Mouse (Mus musculus) MEL (cell line): Measurements from ENCODE around the gene Tmem59l. TPM values are rescaled to one million over a fixed set of nuclear protein-coding genes. Genes with fewer than 3 reads are reported as not detected.

ENCODE experiments used
- DNase-seq: peaks from one replicate; pipeline ENCODE4 v3.0.0; 2011; ENCODE audit warnings: low read depth, low spot score
- H3K27ac ChIP-seq: 2 replicates; pipeline ENCODE4 v1.5.1; 2012; ENCODE audit warnings: low read depth, mild to moderate bottlenecking, control low read depth, low read length, moderate library complexity; ENCODE audit not compliant: control insufficient read depth
- H3K27me3 ChIP-seq, 2 experiments: fragments of 150-350 bp in 1 of 2; sonication (generic) in 1 of 2; 2 replicates each; pipeline ENCODE4 v1.6.1; 2012; ENCODE audit warnings: low read length in 2 of 2, mild to moderate bottlenecking in 2 of 2, improper control_type of control experiment in 1 of 2, moderate library complexity in 1 of 2; ENCODE audit not compliant: insufficient read depth in 2 of 2, control insufficient read depth in 1 of 2
- H3K36me3 ChIP-seq, 2 experiments: 2 replicates each; pipeline ENCODE4 v1.6.1; 2012 to 2014; ENCODE audit warnings: low read length in 2 of 2, improper control_type of control experiment in 1 of 2, inconsistent platforms in 1 of 2, mild to moderate bottlenecking in 1 of 2; ENCODE audit not compliant: insufficient read depth in 2 of 2, control insufficient read depth in 1 of 2
- H3K4me1 ChIP-seq, 2 experiments: fragments of 150-350 bp in 1 of 2; sonication (generic) in 1 of 2; 2 replicates each; pipeline ENCODE4 v1.6.1; 2012; ENCODE audit warnings: low read length in 2 of 2, improper control_type of control experiment in 1 of 2, mild to moderate bottlenecking in 1 of 2; ENCODE audit not compliant: insufficient read depth in 2 of 2, control insufficient read depth in 1 of 2
- H3K4me3 ChIP-seq, 2 experiments: fragments of 150-350 bp in 1 of 2; sonication (generic) in 1 of 2; 2 replicates each; pipeline ENCODE4 v1.5.1; 2012; ENCODE audit warnings: low read depth in 2 of 2, low read length in 2 of 2, mild to moderate bottlenecking in 2 of 2, moderate library complexity in 2 of 2, control low read depth in 1 of 2, improper control_type of control experiment in 1 of 2; ENCODE audit not compliant: control insufficient read depth in 1 of 2, insufficient read depth in 1 of 2
- H3K79me2 ChIP-seq: 2 replicates; pipeline ENCODE4 v1.6.1; 2012; ENCODE audit warnings: mild to moderate bottlenecking, low read length, moderate library complexity; ENCODE audit not compliant: control insufficient read depth, poor library complexity, insufficient read depth
- H3K9ac ChIP-seq: 2 replicates; pipeline ENCODE4 v1.6.1; 2012; ENCODE audit warnings: low read depth, mild to moderate bottlenecking, control low read depth, low read length, moderate library complexity; ENCODE audit not compliant: control insufficient read depth, poor library complexity, severe bottlenecking
- H3K9me3 ChIP-seq: fragments of 150-350 bp; sonication (generic); replicated peaks from 2 replicates; pipeline ENCODE4 v1.6.1; 2012; ENCODE audit warnings: mild to moderate bottlenecking, low read length, improper control_type of control experiment, moderate library complexity; ENCODE audit not compliant: insufficient read depth
- BHLHE40 ChIP-seq: IDR thresholded peaks from 2 replicates; pipeline ENCODE4 v1.6.1; 2012; ENCODE audit warnings: low read depth, mild to moderate bottlenecking, inconsistent platforms, low read length, improper control_type of control experiment, borderline replicate concordance
- CHD2 ChIP-seq: IDR thresholded peaks from 2 replicates; pipeline ENCODE4 v1.6.1; 2011; ENCODE audit warnings: low read length, improper control_type of control experiment
- KAT2A ChIP-seq: conservative IDR thresholded peaks from 2 replicates; pipeline ENCODE4 v1.6.1; 2012; ENCODE audit warnings: low read depth, low read length, improper control_type of control experiment, inconsistent platforms
- MAFK ChIP-seq: IDR thresholded peaks from 2 replicates; pipeline ENCODE4 v1.6.1; 2011; ENCODE audit warnings: low read depth, mild to moderate bottlenecking, low read length, improper control_type of control experiment, borderline replicate concordance
- MAX ChIP-seq: IDR thresholded peaks from 2 replicates; pipeline ENCODE4 v1.6.1; 2011; ENCODE audit warnings: low read length, improper control_type of control experiment
- MXI1 ChIP-seq: IDR thresholded peaks from 2 replicates; pipeline ENCODE4 v1.6.1; 2011; ENCODE audit warnings: mild to moderate bottlenecking, low read depth, low read length, improper control_type of control experiment
- MYC ChIP-seq: IDR thresholded peaks from 2 replicates; pipeline ENCODE4 v1.6.1; 2011; ENCODE audit warnings: low read depth, mild to moderate bottlenecking, low read length, improper control_type of control experiment, moderate library complexity
- NELFE ChIP-seq: IDR thresholded peaks from 2 replicates; pipeline ENCODE4 v1.6.1; 2011; ENCODE audit warnings: low read depth, low read length, improper control_type of control experiment
- NRF1 ChIP-seq: IDR thresholded peaks from 2 replicates; pipeline ENCODE4 v1.6.1; 2014; ENCODE audit warnings: low read depth, mild to moderate bottlenecking, inconsistent platforms, low read length, improper control_type of control experiment, moderate library complexity; ENCODE audit not compliant: poor library complexity, insufficient read depth, severe bottlenecking
- POLR2A ChIP-seq, 2 experiments: IDR thresholded peaks; 2 replicates each; pipeline ENCODE4 v1.6.1; 2011 to 2012; ENCODE audit warnings: low read length in 2 of 2, mild to moderate bottlenecking in 2 of 2, control low read depth in 1 of 2, improper control_type of control experiment in 1 of 2, low read depth in 1 of 2, moderate library complexity in 1 of 2; ENCODE audit not compliant: control insufficient read depth in 1 of 2, insufficient read depth in 1 of 2, poor library complexity in 1 of 2
- POLR2AphosphoS2 ChIP-seq: IDR thresholded peaks from 2 replicates; pipeline ENCODE4 v1.6.1; 2011; ENCODE audit warnings: low read length, improper control_type of control experiment
- RAD21 ChIP-seq: IDR thresholded peaks from 2 replicates; pipeline ENCODE4 v1.6.1; 2011; ENCODE audit warnings: mild to moderate bottlenecking, low read depth, low read length, improper control_type of control experiment
- SIN3A ChIP-seq: IDR thresholded peaks from 2 replicates; pipeline ENCODE4 v1.6.1; 2012; ENCODE audit warnings: low read length, improper control_type of control experiment, inconsistent platforms
- TBP ChIP-seq: IDR thresholded peaks from 2 replicates; pipeline ENCODE4 v1.8.0; 2011; ENCODE audit warnings: low read depth, low read length, improper control_type of control experiment
- UBTF ChIP-seq: IDR thresholded peaks from 2 replicates; pipeline ENCODE4 v1.6.1; 2012; ENCODE audit warnings: low read depth, mild to moderate bottlenecking, inconsistent platforms, low read length, improper control_type of control experiment, moderate library complexity, borderline replicate concordance; ENCODE audit not compliant: insufficient read depth
- ZMIZ1 ChIP-seq: IDR thresholded peaks from 2 replicates; pipeline ENCODE4 v1.6.1; 2012; ENCODE audit warnings: low read depth, mild to moderate bottlenecking, inconsistent platforms, low read length, improper control_type of control experiment, moderate library complexity
- polyA plus RNA-seq, 2 experiments: library from polyadenylated mRNA; stranded (reverse) in 1 of 2; unstranded in 1 of 2; fragments of >175 nt in 1 of 2; fragments of >200 nt in 1 of 2; gene quantifications; 2 replicates each; pipeline versions ENCODE4 v1.2.1 to v1.2.4; 2012; ENCODE audit warnings: low replicate concordance in 2 of 2, low read depth in 1 of 2; ENCODE audit not compliant: insufficient read length in 2 of 2, insufficient read depth in 1 of 2, missing spikeins in 1 of 2
- total RNA-seq: library from RNA; depleted of rRNA; stranded (reverse); fragments of 300-350 nt; gene quantifications from 2 replicates; pipeline ENCODE4 v1.2.3, GENCODE M21; 2012

Tmem59l gene
- total and polyA plus RNA-seq, 3 experiments, result not detected

DNA sequence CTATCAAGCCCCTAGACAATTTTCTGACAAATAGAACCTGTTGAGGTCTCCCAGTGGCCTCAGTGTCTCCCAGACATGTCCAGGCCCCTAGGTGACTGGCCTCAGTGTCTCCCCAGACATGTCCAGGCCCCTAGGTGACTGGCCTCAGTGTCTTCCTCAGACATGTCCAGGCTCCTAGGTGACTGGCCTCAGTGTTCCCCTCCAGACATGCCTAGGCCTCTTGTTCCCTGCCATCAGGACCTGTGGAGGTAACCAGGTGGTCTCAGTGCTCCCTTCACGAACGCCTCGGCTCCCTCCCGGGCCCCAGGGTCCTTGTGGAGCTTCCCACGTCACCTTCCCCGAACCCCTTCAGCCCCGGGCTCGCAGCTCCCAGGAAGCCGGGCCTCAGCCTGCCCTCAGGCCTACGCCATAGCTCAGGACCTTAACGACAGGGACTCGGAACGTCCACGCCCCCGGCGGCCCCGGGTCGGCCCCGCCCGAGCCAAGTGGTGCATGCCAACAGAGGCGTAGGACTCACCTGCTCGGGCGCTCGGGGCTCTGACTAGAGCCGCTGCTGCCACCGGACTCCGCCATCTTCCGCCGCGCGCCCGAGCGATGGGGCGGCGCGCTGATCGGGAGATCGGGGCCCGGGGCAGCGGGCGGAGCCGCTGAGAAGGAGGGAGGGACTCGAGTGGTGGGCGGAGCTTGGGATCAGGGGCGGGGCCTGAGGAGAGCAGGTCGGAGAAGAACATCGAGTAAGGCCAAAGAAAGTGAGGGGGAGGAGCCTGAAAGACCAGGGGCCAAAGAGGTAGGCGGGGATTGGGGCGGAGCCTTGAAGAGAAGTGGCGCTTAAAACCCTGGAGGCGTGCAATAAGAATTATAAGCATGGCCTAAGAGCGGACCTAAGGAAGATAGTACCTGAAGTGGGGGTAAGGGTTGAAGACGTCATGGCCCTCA, 10.6 kb downstream of the Tmem59l start, which contains the start of gene Klhl26:
Klhl26 (minus strand) TSS at position 636 of the 936 bp plus-strand sequence.
- peaks cover 4 to 19% of the 10 kb centered on the region in 2 experiments for H3K4me1 ChIP-seq
- TF ChIP-seq NELFE (peak; percentile 40), NRF1 (no peak), SIN3A (peak; percentile 64; the same call in 1 of the 2 replicates), BHLHE40 (no peak), TBP (peak; percentile 71), POLR2A (IDR thresholded peaks at IDR 0.05; ENCODE audit: control insufficient read depth in 1 of 2, insufficient read depth in 1 of 2, low read depth in 1 of 2, low read length in 2 of 2, poor library complexity in 1 of 2) (peak; percentile 71 to 77), UBTF (peak; percentile 40; the same call in 1 of the 2 replicates), MAX (0 out of 2 replicates have a peak, but pooled peaks have one; percentile 21), POLR2AphosphoS2 (0 out of 2 replicates have a peak, but pooled peaks have one; percentile 16), MXI1 (peak; percentile 55; the same call in 1 of the 2 replicates), MAFK (no peak)
- TF ChIP-seq, all 39 proteins: peak for 8
- peaks cover 0 to 8% of the 10 kb centered on the region in 2 experiments; a peak in 2 of 4 replicates for H3K36me3 ChIP-seq

DNA sequence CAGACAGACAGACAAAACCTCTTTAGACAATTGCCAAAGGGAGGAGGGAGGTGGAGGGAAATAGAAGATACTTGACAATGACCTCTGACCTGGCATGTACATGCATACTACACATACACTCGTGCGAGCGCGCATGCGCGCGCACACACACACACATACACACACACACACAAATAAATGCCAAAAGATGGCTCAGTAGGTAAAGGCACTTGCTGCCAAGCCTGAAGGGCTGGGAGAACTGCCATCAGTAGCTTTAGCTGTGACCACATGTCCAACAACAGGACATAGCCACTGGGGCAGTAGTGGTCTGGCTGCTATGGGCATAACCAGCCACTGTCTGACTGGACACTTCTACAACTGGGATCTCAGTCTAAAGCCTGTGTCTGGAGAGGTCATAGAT, 15.3 kb downstream of the Tmem59l start:
- Histone ChIP-seq H3K79me2 (peaks cover 13% of the 10 kb centered on the region), H3K9me3 (no peaks in the 10 kb centered on the region), H3K27me3 (no peaks in the 10 kb centered on the region), H3K27ac (no peak overlapping the region), H3K9ac (no peak overlapping the region), H3K4me1 (peaks cover 4 to 20% of the 10 kb centered on the region in 2 experiments; a peak in 3 of 4 replicates), H3K36me3 (peaks cover 0 to 7% of the 10 kb centered on the region in 2 experiments; a peak in 3 of 4 replicates), H3K4me3 (no peak overlapping the region)
- DNase-seq, result no peak
- TF ChIP-seq CHD2 (no peak), MXI1 (no peak), KAT2A (no peak), ZMIZ1 (no peak), RAD21 (no peak), MYC (no peak)

More for the DNA sequence above, 10.6 kb downstream of the Tmem59l start, which contains the start of gene Klhl26:
- peak within 1 kb of the TSS; percentile 79 to 80 for H3K4me3 ChIP-seq
- peaks cover 0 to 5% of the 10 kb centered on the region in 2 experiments; a peak in 1 of 4 replicates for H3K27me3 ChIP-seq
- no peaks in the 10 kb centered on the region for H3K9me3 ChIP-seq
- peak within 1 kb of the TSS; percentile 43 for H3K27ac ChIP-seq
- DNase-seq, result peak; percentile 99
- peak within 1 kb of the TSS; percentile 96 for H3K9ac ChIP-seq
- peaks cover 10% of the 10 kb centered on the region for H3K79me2 ChIP-seq
